Mouse (Mus musculus) layer of hippocampus, adult 11-12 months (tissue): ENCODE measurements around the gene Zfp385a.

ENCODE experiments used
- DNase-seq: peaks from one replicate; pipeline ENCODE4 v3.0.0; 2022; ENCODE audit warnings: low spot score

Zfp385a gene

GRCm38 (mm10) chr15:103339961-103340337, at the start of gene Zfp385a:
TSS of gene Zfp385a (minus strand) at chr15:103340093.
- DNase-seq, result peak; percentile 77

GRCm38 (mm10) chr15:103388556-103389145, 48.8 kb upstream of the Zfp385a start:
- DNase-seq, result no peak

DNA sequence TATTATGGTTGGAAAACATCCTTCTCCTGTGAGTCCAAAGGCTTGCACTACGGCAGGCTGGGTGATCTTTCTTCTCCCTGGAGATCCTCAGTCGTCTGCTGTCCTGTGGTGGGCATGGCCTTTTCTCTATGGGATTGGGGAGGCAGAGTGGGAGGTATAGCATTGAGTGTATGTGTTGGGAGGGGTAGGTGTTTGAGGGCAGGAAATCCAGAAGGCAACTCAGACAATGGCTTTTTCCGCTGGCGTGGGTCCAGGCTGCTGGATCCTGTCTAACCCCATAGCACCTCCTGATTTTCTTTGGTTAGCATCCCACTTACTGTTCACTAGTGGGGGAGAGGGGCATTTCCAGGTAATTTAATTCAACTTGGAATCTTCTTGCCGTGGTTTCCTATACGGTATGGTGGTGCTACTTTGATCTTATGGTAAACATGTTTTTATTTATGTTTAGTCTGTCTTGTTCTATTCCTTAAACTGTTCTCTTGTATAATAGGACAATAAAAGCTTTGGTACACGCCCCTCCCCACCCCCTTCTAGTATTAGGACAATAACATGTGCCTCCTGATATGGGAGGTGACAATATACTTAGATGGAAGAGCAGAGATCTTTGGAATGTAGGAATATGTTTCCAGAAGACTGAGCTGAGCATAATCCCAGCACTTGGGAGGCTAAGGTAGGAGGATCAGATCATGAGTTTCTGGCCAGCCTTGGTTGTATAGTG, 44.0 kb upstream of the Zfp385a start:
- no peak for DNase-seq

DNA sequence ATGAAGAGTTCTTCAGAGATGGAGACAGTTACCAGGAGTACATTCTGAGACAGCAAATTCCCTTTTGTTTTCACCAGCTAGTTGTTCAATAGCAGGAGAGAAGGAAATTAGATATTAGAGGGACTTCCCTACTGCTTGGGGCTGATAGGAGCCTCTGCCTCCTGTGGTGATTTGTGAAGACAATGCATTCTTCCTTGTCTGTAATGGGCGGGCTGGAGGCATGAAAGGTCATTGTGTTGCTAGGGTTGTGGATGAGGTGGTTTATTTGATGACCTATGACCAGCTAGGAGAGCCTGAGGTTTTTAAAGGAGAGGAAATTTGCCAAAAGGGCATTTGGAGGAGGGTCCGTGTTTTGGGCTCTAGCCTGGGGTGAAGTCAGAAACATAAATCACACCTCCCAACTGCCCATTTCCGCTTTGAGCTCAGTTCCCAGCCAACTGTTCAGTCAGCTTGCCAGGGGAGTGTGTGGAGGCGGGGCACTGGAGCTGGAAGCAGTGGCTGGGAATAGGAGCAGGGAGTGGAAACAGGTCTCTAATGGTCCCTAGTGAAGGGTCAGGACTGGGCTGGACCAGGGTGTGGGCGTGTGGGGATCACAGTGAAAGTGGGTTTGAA, 43.0 kb upstream of the Zfp385a start:
- no peak for DNase-seq

DNA sequence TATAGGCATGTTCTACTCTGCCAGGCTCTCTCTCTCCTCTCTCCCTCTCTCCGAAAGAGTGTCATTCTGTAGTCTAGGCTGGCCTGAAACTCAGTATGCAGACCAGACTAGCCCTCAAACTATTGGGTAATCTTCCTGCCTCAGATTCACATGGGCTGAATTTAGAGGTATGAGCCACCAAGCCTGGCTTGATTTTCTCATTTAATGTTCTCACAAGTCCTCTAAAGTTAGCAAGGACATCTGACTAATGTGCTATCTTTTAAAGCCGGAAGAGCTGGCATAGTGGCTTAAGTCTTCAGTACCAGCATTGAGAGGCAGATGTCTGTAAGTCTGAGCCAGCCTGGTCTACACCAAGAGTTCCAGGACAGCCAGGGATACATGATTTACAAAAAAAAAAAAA, 42.2 kb upstream of the Zfp385a start:
- no peak for DNase-seq

GRCm38 (mm10) chr15:103378665-103379356, 38.9 kb upstream of the Zfp385a start:
- DNase-seq, result no peak

DNA sequence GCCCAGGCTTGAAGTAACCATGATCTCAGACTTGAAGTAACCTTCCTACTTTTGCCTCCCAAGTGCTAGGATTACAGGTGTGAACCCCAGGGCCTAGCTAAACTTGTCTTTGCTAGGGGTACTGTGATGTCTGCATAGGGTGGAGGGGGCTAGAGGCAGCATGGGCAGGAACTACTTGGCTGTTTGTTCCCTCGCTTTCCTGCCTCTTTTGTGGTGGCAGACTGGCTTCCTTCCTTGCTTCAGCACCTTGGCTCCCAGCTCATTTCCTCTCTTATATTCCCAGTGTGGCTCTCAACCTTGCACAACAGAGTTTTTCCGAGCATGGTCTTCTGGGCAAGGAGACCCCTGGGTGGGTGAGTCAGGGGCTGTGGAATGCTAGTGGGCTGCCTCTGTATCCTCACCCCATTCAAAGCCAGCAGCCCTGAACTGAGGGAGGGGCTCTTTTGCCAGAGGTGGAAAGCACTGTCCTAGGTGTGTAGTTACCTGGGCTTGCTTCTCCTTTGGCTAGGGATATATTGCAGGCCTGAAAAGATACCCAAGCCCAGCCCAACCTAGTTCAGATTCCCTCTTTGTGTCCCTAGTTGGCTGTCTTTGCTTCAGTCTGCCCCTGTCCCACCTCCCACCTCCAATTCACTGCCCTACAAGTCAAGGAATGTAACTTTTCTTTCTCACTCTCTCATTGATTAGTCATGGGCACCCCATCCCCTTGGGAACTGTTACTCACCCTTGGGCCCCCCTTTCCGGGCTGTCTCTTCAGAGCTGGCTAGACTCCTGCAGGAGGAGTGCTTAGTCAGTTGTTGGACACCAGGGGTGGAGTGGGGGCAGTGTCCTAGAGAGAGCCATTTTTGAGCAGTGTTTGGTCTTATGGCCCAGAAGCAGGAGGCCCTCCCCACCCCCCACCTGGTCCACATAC, 38.1 kb upstream of the Zfp385a start:
- DNase-seq, result no peak

- DNase-seq, result no peak
Measured at GRCm38 (mm10) chr15:103376837-103377269, 37.0 kb upstream of the Zfp385a start.

- DNase-seq, result no peak
Measured at GRCm38 (mm10) chr15:103375112-103375800, 35.4 kb upstream of the Zfp385a start.

- DNase-seq, result no peak
Measured at GRCm38 (mm10) chr15:103372461-103372860, 32.6 kb upstream of the Zfp385a start.

DNA sequence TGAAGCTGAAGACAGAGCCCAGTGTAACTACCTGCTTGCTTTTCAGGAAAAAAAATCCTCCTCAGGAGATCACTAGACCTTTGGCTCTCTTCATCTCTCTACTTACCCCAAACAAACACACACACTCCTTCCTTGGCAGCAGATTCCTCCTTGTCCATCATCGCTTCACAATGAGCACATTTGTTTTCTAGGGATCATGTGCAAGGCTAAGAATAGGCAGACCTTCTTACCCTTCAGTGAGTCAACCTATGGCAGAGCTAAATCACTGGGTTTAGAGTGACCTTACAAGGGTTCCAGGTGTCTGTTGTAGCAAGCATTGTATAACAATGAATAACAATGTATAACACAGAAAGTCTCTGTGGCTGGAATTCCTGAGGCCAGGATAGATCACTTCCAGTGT, 31.8 kb upstream of the Zfp385a start:
- DNase-seq, result no peak

- DNase-seq, result no peak
Measured at GRCm38 (mm10) chr15:103371208-103371607, 31.3 kb upstream of the Zfp385a start.

DNA sequence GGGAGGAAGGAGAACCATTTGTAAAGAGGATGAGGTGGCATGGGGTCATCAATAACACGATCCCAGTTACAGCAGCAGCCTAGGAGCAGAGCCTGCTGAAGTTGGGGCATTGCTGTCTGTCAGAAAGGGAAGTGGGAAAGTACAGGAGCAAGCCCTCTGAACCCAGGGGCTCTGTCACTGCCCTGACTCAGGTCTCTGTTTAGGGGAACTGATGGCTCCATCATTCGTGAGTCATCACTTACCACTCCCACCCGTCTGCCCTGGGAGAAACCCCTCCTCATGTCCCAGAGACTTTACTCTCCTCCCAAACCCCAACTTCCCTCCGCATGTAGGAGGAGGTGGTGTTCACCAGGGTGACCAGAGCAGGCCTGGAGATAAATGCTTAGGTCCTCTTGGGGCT, 30.6 kb upstream of the Zfp385a start:
- no peak for DNase-seq

DNA sequence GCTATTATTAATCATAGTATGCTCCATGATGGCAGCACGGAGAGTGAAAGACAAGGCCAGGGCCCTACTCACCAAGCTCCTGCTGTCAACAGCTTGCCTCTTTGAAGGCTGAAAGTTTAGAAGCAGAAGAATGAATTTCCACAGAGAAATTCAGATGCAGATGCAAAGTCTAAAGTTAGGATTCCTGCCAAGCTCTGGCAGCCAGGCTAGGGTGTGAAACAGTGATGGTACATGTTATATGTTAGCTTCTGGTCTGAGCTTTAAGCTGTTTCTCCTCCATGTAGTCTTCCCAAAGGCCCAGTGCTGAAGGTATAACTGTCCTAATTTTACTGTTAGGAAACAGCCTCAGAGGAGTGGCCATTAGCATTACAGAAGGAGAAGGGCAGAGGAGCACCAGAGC, 29.2 kb upstream of the Zfp385a start:
- no peak for DNase-seq

DNA sequence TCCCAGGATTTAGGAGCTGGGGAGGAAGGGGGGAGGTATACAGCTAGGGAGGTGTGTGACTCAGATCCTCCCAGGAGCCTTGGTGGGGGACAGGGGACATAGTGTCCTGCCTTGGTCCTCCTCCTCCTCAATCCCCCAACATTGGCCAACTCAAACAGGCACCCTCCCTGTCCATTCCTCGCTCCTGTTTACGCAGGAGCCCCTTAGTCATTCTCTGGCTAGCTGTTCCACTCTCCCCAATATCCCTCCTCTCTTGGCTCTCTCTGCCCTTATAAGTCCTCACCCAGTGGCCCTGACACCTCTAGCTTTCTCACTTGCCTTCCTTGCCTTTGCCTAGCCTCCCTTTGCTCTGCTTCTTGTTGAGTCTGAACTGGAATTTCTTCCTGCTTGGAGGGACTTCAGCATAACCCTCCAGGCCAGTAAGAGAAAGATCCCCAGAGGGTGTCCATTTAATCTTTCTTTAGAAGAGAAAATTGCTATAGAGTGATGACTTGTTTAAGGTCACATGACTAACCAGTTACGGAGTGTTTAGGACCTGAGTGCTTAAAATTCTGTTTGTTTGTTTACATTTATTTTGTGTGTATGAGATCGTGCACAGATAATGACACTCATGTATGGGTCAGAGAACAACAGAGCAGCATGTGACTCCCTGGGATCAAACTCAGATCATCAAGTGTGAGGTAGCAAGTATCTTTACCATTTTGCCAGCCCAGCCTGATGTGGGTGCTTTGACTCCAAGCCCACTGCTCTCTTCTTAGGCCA, 28.5 kb upstream of the Zfp385a start:
- no peak for DNase-seq

DNA sequence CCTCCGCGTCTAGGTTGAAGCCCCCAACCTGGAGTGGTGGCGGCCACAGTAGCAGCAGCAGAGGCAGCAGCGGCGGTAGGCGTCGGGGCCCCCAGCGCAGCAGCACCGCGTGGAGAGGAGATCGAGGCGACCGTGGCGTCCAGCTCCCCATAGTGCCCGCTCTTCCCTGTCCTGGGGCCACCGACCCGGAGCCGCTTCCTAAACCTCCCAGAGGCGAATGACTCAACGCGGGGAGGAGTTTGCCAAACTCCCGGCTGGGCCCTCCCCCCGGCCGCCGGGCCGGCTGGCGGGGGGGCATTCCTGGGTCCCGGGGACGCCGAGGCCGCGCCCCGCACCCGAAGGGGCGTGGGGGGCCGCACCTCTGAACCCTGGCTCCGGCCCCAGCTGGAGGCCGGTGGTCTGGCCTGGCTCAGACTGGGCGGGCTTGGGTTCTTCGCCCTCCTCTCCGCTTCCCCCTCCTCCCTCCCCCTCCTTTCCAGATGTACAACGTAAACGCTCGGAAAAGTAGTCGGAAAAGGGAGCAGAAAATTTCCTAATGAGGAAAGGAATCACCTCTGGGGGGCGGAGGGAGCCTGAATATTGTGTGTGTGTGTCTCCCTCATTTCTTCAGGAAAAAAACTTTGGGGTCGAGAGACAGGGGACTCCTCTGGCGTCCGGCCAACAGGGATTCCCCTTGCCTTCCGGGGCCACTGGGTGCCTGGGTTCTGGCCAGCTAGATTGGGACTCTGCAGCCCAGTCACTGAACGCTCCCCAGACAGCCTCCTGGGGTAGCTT, 26.7 kb upstream of the Zfp385a start, which contains the start of gene Itga5:
Itga5 (minus strand) TSS at position 388 of the 774 bp plus-strand sequence.
- DNase-seq, result no peak

GRCm38 (mm10) chr15:103365471-103366375, 25.8 kb upstream of the Zfp385a start:
- no peak for DNase-seq

DNA sequence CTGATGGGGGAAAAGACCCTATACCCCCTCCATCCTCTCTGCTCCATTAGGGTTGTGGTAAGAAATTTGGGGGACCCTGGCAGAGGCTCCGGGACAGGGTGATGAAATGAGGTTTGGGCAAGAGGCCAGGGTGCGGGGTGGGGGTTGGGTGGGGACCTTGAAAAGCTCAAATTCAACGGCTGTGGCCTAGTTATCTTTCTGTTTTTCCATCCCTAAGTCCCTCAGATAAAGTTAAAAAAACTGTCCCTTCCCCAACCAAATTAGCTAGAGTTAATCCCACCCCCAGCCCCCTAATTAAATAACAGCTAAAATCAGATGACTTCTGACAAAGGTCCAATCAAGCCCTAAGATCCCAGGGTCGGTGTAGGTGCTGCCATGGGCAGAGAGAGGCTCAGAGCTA, 24.9 kb upstream of the Zfp385a start:
- DNase-seq, result no peak
